Mouse (Mus musculus) gastrocnemius, postnatal 25 days (tissue): ENCODE data around the gene Parp3. TPM values are rescaled to one million over a fixed set of nuclear protein-coding genes. Genes with fewer than 3 reads are reported as not detected.

Experiments
- DNase-seq: peaks from one replicate; pipeline ENCODE4 v3.0.0; 2022
- total RNA-seq, 2 experiments: library from RNA; stranded (reverse); gene quantifications; 1 replicate in 1 of 2; 2 replicates in 1 of 2; pipeline ENCODE4 v1.2.3; 2021

Parp3 gene
- total RNA-seq, 2 experiments from 2014 or later: 54.3 to 90.0 TPM

GRCm38 (mm10) chr9:106457163-106457559 lies 19.6 kb downstream of the Parp3 start:
- no peak for DNase-seq

DNA sequence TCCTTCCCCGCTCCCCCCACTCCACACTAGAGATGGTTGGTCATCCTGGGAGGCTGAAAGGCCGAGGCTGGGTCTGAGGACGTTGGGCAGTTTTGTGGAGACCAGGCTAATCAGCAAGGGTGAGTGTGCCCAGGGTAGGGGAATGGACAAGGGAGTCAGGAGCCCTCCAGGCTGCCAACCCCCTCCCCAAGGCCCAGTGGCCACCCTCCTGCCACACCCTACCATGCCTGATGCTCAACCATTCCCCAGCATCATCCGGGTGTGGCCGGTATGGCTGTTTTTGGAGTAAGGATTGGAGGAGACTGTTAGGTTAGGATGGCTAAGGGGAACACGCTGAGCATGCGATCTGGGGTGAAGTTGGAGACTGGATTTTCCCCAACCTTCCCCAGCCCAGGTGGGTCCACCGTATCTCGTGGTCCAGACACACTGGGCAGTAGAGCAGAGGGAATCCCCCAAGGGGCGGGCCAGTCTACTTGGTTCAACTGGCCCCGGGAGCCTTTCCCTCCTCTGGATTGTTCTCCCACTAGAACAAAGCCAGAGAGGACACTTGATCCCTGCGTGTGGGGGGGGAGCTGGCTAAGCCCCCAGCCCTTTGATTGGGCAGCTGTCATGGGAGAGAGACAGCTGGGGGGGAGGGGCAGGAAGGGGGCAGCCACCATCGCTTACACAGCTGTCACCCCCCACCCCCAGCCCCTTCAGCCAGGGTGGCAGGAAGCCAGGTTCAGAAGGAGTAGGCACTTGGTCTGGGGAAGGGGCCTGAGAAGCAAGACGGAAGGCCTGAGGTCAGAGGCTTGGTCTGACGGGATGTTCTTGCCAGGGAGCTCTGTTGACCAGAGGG lies 20.2 kb downstream of the Parp3 start:
- peak; percentile 50 for DNase-seq

DNA sequence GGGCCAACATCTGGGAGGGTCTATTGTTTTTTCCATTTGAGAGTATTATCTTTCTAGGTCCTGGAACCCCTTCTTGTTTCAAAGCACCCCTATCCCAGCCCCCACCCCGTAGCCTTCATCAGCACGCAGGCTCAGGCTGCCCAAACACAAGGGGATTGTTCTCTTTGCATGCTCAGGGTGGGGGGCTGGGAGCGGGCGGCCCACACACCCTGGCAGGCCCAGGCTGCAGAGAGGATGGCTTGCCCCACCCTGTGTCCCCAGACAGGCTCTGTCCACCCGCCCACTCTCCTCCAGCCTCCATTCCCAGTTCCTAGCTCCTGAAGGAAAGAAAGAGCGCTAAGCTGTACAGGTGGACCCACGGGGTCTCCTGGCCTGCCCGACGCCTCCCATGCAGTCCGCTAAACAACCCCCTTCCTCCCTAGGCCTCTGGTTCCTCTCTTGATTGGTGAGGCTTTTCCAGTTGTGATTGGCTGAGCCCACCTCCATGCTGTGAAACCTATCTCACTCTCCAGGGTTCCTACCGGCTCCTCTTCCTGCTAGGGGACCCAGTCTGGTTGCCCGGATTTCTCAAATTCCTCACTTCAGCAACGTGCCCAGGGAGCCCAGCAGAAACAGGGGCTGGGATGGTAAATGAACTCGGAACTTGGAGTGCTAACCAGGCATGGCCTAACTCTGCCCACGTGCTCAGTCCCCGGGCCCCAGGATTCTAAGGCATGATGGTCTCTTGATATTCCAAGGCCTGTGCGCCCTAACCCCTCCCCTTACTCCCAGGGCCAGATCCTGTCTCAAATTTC lies 21.7 kb downstream of the Parp3 start:
- DNase-seq: no peak

- no peak for DNase-seq
These were observed 22.5 kb downstream of the Parp3 start for GRCm38 (mm10) chr9:106454071-106454761.

- peak; percentile 69 for DNase-seq
These were observed 23.3 kb downstream of the Parp3 start, which contains the start of gene Pcbp4 for GRCm38 (mm10) chr9:106453271-106454070. Gene Pcbp4 (plus strand): TSS chr9:106453291.

DNA sequence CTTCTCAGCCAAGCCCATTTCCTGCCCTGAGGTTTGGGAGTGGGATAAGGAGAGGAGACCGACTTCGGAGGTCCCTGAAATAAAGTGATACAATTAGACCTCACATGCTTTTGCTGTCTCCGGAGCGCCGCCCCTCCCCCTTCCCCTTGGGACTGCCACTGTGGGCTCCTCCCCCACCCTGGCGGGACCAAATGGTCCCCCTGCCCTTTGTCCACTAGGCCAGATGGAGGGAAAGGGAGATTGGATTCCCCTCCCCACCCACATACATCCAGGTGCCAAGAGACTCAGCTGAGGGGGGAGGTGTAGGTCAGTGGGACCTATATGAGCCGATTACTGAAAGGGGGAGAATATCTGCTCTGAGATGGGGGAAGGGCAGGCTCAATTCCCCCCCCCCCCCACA lies 23.9 kb downstream of the Parp3 start:
- DNase-seq: no peak

GRCm38 (mm10) chr9:106452351-106452750 lies 24.4 kb downstream of the Parp3 start:
- DNase-seq: no peak

GRCm38 (mm10) chr9:106451899-106452298 lies 24.9 kb downstream of the Parp3 start:
- no peak for DNase-seq

DNA sequence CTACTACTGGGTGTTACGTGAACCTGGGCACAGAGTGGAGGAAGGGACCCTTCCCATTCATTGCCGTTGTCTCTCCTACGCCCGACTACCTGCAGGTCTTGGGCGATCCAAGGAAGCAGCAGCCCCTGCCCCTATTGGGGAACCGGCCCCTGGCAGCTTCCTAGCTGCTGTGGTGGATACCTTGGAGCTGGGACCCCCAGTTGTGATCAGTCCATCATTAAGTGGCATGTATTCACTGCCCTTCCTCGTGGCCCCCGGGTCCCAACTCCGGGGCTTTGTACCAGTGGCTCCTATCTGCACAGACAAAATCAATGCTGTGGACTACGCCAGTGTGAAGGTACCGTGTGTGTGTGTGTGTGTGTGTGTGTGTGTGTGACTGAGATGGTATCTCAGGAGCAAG lies 25.5 kb downstream of the Parp3 start:
- no peak for DNase-seq

DNA sequence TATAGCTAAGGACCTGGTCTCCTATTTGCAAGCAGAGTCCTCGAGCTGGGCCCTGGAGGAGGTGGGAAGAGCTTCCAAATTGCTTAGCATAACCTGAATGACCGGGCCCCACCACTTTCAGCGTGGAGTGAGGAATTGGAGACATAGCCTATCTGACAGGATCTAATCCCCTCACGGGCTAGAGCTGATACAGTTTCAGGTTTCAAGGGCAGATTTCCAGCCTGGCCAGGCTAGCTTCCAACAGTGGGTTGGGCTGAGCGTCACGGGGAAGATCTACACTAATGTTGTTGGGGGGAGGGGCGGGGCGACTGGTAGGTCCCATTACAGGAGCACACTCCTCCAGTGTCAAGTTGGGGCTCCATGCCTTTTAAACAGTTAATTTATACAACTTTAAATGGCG lies 26.1 kb downstream of the Parp3 start:
- peak; percentile 68 for DNase-seq

- peak; percentile 46 for DNase-seq
These were observed 26.8 kb downstream of the Parp3 start for GRCm38 (mm10) chr9:106449947-106450346.

GRCm38 (mm10) chr9:106448498-106449031 lies 28.2 kb downstream of the Parp3 start:
- peak; percentile 93 for DNase-seq

DNA sequence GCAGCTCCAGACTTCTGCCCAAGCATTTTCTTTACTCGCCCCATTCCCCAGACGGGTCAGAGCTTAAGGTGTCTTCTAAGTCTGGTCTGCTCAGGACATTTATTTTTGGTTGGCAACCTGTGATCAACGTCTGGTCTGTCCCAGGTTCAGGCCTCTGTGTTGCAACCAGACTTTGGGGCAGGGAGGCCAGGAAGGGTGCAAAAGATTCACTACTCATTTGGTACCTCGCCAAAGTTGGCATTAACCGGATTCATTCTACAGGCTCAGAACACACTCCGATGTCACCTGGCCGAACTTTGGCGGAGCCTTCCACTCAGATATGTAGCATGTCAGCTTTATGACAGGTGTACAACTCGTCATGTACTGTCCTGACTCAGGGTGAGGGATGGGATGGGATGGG lies 28.8 kb downstream of the Parp3 start:
- no peak for DNase-seq

DNA sequence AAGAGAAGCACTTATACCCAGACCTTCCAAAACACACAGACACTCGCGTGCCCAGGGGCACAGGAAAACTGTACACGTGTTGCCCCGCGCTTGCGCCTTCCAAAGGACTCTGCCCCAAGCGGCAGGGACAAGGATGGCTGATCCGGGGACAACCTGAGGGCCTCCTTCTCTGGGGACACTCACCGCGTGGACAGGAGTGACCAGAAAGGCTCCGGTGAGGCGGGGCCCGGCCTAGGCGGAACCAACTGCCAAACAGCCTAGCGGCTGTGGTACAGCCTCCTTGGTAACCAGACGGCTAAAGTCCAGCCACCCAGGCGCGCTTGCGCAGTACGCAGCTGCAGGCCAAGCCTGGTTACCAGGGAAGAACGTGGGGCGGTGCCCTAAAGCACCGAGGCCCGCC lies 29.4 kb downstream of the Parp3 start, which contains the start of the genes Abhd14b and Abhd14a:
Gene Abhd14b, plus strand, starts transcription at position 112 of the 400 bp plus-strand sequence.
Gene Abhd14a, minus strand, starts transcription at position 331 of the 400 bp plus-strand sequence.
- DNase-seq: peak; percentile 94

DNA sequence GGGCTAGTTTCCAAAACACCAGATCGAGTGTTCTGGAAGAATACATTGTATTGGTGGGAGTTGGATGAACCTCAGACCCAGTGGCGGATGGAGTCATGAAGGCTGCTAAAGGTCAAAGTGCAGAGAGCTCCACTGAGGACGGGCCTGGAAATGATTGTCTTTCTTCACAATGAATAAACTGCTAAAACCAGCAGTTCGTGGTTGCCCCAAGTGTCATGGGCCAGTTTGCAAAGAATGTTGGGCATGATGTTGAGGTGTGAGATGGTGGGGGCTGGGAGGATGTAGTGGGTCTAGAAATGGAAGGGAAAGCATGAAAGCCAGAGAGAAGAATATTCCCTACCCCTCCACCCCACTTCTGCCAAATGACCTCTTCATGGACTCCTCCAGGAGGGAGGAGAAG lies 31.9 kb downstream of the Parp3 start:
- DNase-seq: no peak

GRCm38 (mm10) chr9:106442680-106443079 lies 34.1 kb downstream of the Parp3 start:
- DNase-seq: no peak

DNA sequence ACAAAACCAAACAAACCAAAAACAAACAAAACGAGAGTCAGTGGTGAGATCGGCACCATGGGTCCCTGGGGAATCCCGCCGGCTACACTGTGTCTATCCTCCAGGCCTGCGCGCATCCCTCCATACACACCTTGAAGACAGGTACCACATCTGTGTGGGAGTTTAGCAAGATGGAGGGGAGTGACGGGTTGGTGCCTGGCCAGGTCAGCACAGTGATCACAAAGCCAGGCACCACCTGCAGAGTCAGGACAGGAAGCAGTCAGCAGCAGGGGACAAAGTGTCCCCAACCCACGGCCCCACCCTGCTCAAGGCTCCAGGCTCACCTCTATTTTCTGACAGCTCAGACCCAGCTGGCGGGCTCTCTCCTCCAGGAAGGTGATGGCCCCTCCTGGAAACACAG lies 40.2 kb downstream of the Parp3 start:
- no peak for DNase-seq

DNA sequence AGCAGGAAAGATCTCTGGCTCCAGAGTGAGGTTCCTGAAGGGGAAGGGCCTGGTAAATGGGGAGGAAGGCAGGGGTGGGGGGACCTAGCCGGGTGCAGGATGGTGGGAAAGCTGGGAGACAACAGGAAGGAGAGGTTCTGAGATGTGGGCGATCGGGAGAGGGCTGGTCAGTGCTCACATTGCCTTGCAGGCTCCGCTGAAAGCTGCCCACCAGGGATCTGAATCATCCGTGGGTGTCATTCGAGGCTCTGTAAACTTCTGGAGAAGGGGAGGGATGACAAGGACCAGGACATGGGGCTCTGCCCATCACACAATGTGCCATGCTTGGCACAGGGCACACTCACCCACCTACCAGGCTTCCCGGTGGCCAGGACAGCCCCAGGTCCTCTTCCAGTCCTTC lies 43.4 kb downstream of the Parp3 start:
- no peak for DNase-seq

DNA sequence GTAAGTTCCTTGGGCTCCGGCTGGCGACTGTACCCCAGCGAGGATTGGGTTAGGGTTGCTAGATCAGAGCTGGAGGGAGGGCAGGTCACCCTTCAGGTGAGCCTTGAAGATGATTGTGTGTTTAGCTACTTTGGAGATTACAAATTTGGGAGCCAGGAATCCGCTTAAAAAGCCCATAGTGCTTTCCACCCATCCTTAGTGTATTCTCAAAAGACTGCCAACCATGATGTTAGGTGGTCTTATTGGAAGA lies 46.8 kb downstream of the Parp3 start:
- DNase-seq: no peak

- peak; percentile 93 for DNase-seq
These were observed 47.3 kb downstream of the Parp3 start, which contains the start of gene Rpl29 for GRCm38 (mm10) chr9:106429221-106430014. Gene Rpl29 (plus strand): TSS chr9:106429454.
